Mouse (Mus musculus) kidney, postnatal 25 days (tissue): ENCODE measurements at regions not wholly inside any gene's neighbourhood (a gene's known extent, or its start where the extent isn't known, plus 50 kb on each side); places are given as distances from the start of the nearest gene placed in this dataset.
A peak's percentile ranks its signal among the peaks of the same experiment; 100 is the strongest.

Source experiments
- DNase-seq, 2 experiments: peaks; one replicate each; pipeline ENCODE4 v3.0.0; 2021; ENCODE audit warnings: mixed read lengths in 2 of 2

GRCm38 (mm10) chr12:92509494-92509893, 660.5 kb upstream of the Sel1l start:
- DNase-seq = no peak

GRCm38 (mm10) chr12:92508796-92509489, 660.0 kb upstream of the Sel1l start:
- DNase-seq = no peak

GRCm38 (mm10) chr12:92483984-92484383, 635.0 kb upstream of the Sel1l start:
- no peak for DNase-seq

GRCm38 (mm10) chr12:92474293-92475062, 625.5 kb upstream of the Sel1l start:
- DNase-seq = no peak

GRCm38 (mm10) chr12:92451110-92451818, 602.3 kb upstream of the Sel1l start:
- no peak for DNase-seq

- DNase-seq = no peak
Observed at GRCm38 (mm10) chr12:92418458-92418857, 569.5 kb upstream of the Sel1l start.

- DNase-seq = no peak
Observed at GRCm38 (mm10) chr12:92405506-92405905, 556.5 kb upstream of the Sel1l start.

- DNase-seq = no peak
Observed at GRCm38 (mm10) chr12:92400987-92401386, 552.0 kb upstream of the Sel1l start.

GRCm38 (mm10) chr12:92386195-92386594, 537.2 kb upstream of the Sel1l start:
- no peak for DNase-seq

GRCm38 (mm10) chr12:92384266-92384937, 535.4 kb upstream of the Sel1l start:
- DNase-seq = no peak

GRCm38 (mm10) chr12:92379130-92379529, 530.2 kb upstream of the Sel1l start:
- DNase-seq = peak in 1 of 2 experiments; percentile 9

- no peak for DNase-seq
Observed at GRCm38 (mm10) chr12:92365926-92366325, 517.0 kb upstream of the Sel1l start.

- no peak for DNase-seq
Observed at GRCm38 (mm10) chr12:92353386-92354257, 504.7 kb upstream of the Sel1l start.

- DNase-seq = no peak
Observed at GRCm38 (mm10) chr12:92318241-92318640, 469.3 kb upstream of the Sel1l start.

- peak in 1 of 2 experiments; percentile 3 for DNase-seq
Observed at GRCm38 (mm10) chr12:92317609-92318008, 468.7 kb upstream of the Sel1l start.

- no peak for DNase-seq
Observed at GRCm38 (mm10) chr12:92316285-92316684, 467.3 kb upstream of the Sel1l start.

GRCm38 (mm10) chr12:92315820-92316219, 466.9 kb upstream of the Sel1l start:
- DNase-seq = no peak

GRCm38 (mm10) chr12:92302951-92303591, 454.1 kb upstream of the Sel1l start:
- DNase-seq = peak; percentile 56 to 70

- no peak for DNase-seq
Observed at GRCm38 (mm10) chr12:92294887-92295286, 445.9 kb upstream of the Sel1l start.

- DNase-seq = no peak
Observed at GRCm38 (mm10) chr12:92293341-92293720, 444.4 kb upstream of the Sel1l start.
